Mouse (Mus musculus): ENCODE data around the gene Gm3409.
"Not testable (repeated sequence)": the region's sequence is repeated elsewhere in the genome, so short reads cannot be mapped to it uniquely, and the experiment has no call there.

Gene Gm3409

GRCm38 (mm10) chr5:146537347-146537746 lies at the start of gene Gm3409:
TSS of gene Gm3409 (plus strand) at chr5:146537647.
- DNase-seq (ENCODE audit: low read depth): not testable (repeated sequence)

- not testable (repeated sequence) for DNase-seq (ENCODE audit: low read depth)
These were observed 48.5 kb upstream of the Gm3409 start for GRCm38 (mm10) chr5:146488959-146489358.

GRCm38 (mm10) chr5:146491063-146491462 lies 46.4 kb upstream of the Gm3409 start, which contains the start of gene Gm6370:
TSS of gene Gm6370 (plus strand) at chr5:146491363.
- DNase-seq (ENCODE audit: low read depth): not testable (repeated sequence)

- not testable (repeated sequence) for DNase-seq (ENCODE audit: low read depth)
These were observed 35.3 kb upstream of the Gm3409 start, which contains the start of gene 4930449I24Rik for GRCm38 (mm10) chr5:146502099-146502498. TSS of gene 4930449I24Rik (plus strand) at chr5:146502399.

- not testable (repeated sequence) for DNase-seq (ENCODE audit: low read depth)
These were observed 23.6 kb upstream of the Gm3409 start, which contains the start of gene Gm3402 for GRCm38 (mm10) chr5:146513823-146514222. TSS of gene Gm3402 (plus strand) at chr5:146514123.

GRCm38 (mm10) chr5:146525501-146525900 lies 11.9 kb upstream of the Gm3409 start, which contains the start of gene Gm3404:
TSS of gene Gm3404 (plus strand) at chr5:146525801.
- DNase-seq (ENCODE audit: low read depth): not testable (repeated sequence)

GRCm38 (mm10) chr5:146555836-146556235 lies 18.4 kb downstream of the Gm3409 start, which contains the start of gene Gm3415:
TSS of gene Gm3415 (plus strand) at chr5:146556136.
- not testable (repeated sequence) for DNase-seq (ENCODE audit: low read depth)

GRCm38 (mm10) chr5:146564259-146564658 lies 26.8 kb downstream of the Gm3409 start:
- DNase-seq (ENCODE audit: low read depth): no peak

- DNase-seq (ENCODE audit: low read depth): no peak
These were observed 29.6 kb downstream of the Gm3409 start for GRCm38 (mm10) chr5:146567054-146567453.

- DNase-seq (ENCODE audit: low read depth): not testable (repeated sequence)
These were observed 32.7 kb downstream of the Gm3409 start for GRCm38 (mm10) chr5:146570179-146570578.

- DNase-seq (ENCODE audit: low read depth): not testable (repeated sequence)
These were observed 34.6 kb downstream of the Gm3409 start for GRCm38 (mm10) chr5:146571830-146572734.

- DNase-seq (ENCODE audit: low read depth): not testable (repeated sequence)
These were observed 35.2 kb downstream of the Gm3409 start for GRCm38 (mm10) chr5:146572735-146573042.

- no peak for DNase-seq (ENCODE audit: low read depth)
These were observed 39.2 kb downstream of the Gm3409 start for GRCm38 (mm10) chr5:146576668-146577067.

- no peak for DNase-seq (ENCODE audit: low read depth)
These were observed 46.7 kb downstream of the Gm3409 start for GRCm38 (mm10) chr5:146584156-146584477.

GRCm38 (mm10) chr5:146584478-146585306 lies 47.2 kb downstream of the Gm3409 start, which contains the start of gene Gpr12:
TSS of gene Gpr12 (minus strand) at chr5:146585239.
- DNase-seq (ENCODE audit: low read depth): no peak

- no peak for DNase-seq (ENCODE audit: low read depth)
These were observed 47.8 kb downstream of the Gm3409 start for GRCm38 (mm10) chr5:146585307-146585651.

- no peak for DNase-seq (ENCODE audit: low read depth)
These were observed 49.1 kb downstream of the Gm3409 start for GRCm38 (mm10) chr5:146586357-146587070.
